Mouse (Mus musculus): ENCODE measurements around the gene Clcn3. TPM values are rescaled to one million over a fixed set of nuclear protein-coding genes. Genes with fewer than 3 reads are reported as not detected.

Gene Clcn3
- polyA plus RNA-seq, 1 experiment from 2014 or later, result 51.4 TPM

DNA sequence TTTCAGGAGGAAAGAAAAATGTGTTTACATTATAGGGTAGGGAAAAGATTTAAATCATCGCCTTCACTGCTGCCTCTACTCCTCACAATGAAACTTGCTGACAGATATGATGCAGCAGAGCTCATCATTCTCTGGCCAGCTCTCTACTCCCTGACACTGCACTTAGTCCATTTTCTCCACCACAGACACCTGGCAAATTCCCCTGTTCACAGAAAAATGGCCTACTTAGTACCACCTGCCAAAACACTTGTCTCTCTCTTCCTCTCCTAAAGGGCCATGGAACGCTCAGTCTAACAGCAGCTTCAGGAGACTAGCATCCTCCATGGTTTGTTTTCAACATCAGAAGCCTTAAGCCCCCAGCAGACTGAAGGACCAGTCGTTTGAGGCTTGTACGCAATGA lies 31.8 kb downstream of the Clcn3 start:
- Histone ChIP-seq H3K4me1 (replicated peaks) (peaks cover 22% of the 10 kb centered on the region), H3K27ac (replicated peaks) (no peak overlapping the region; the same call in 1 of the 2 replicates), H3K9me3 (no peaks in the 10 kb centered on the region), H3K9ac (no peak overlapping the region), H3K36me3 (no peaks in the 10 kb centered on the region), H3K4me3 (no peak overlapping the region), H3K4me2 (peak overlapping the region; percentile 18; the same call in 1 of the 2 replicates), H3K27me3 (no peaks in the 10 kb centered on the region)
- 84% methylated on average over 4 of the region's 4 CpGs for WGBS
- no peak for ATAC-seq (ENCODE audit: low read depth)

DNA sequence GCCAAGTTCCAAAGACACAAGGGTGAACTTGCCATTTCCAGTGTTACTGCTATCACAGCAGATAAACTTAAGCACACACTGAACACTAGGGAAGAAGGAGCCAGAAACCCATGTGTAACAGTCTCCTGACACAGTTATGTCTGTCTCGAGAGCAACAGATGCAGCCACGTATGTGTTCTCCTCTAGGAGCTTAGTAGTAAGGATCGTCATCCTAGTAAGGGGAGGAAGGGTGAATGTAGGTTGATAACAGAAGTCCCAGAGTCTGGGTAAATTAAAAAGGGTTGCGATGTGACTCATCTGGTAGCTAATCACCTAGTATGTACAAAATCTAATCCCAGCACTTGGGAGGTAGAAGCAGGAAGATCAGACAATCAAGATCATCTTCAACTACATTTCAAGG lies 33.2 kb downstream of the Clcn3 start:
- no peaks in the 10 kb centered on the region for H3K36me3 ChIP-seq
- no peak overlapping the region for H3K4me2 ChIP-seq
- ATAC-seq (ENCODE audit: low read depth), result no peak
- no peak overlapping the region for H3K4me3 ChIP-seq
- WGBS, result 82% methylated on average over 4 of the region's 4 CpGs
- no peaks in the 10 kb centered on the region for H3K9me3 ChIP-seq
- no peak overlapping the region for H3K9ac ChIP-seq
- peaks cover 22% of the 10 kb centered on the region for H3K4me1 ChIP-seq (replicated peaks)
- no peak overlapping the region for H3K27ac ChIP-seq (replicated peaks)
- H3K27me3 ChIP-seq, result no peaks in the 10 kb centered on the region

DNA sequence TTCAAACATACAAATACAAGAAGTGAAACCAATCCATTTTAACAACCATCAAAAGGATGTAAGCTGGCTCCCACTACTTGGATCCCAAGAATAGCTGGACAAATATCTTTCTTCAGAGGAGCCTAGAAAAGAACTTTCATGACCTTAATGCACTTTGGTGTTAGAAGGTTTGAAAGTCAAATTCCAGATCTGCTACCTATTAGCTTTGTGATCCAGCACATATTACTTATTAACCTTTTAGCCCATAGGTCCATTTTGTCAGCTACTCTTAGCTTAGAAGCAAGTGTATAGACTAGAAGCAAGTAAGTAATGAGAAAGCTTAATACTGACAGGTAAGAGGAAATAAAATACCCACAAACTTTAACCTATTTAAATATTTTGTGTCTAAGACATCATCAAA lies 35.6 kb downstream of the Clcn3 start:
- Histone ChIP-seq H3K27ac (replicated peaks) (no peak overlapping the region), H3K9me3 (no peaks in the 10 kb centered on the region), H3K9ac (no peak overlapping the region), H3K4me3 (no peak overlapping the region), H3K27me3 (no peaks in the 10 kb centered on the region), H3K4me1 (replicated peaks) (peaks cover 13% of the 10 kb centered on the region), H3K36me3 (no peaks in the 10 kb centered on the region), H3K4me2 (no peak overlapping the region)
- no peak for ATAC-seq (ENCODE audit: low read depth)

DNA sequence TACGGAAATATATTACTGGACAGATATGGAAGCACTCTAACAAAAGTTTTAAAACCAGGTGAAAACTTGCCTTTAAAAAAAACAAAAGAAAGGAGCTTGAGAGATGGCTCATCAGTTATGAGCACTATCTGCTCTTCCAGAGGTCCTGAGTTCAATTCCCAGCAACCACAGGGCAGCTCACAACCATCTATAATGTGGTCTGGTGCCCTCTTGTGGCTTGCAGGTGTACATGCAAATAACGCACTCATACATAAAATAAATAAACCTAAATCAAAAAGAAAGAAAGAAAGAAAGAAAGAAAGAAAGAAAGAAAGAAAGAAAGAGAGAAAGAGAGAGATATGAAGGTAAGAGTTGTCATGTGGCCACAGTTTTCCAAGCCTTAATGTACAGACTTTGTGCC lies 40.2 kb downstream of the Clcn3 start:
- Histone ChIP-seq H3K9me3 (no peaks in the 10 kb centered on the region), H3K9ac (no peak overlapping the region), H3K27me3 (no peaks in the 10 kb centered on the region), H3K4me3 (no peak overlapping the region), H3K4me2 (no peak overlapping the region), H3K4me1 (replicated peaks) (no peaks in the 10 kb centered on the region), H3K36me3 (no peaks in the 10 kb centered on the region), H3K27ac (replicated peaks) (no peak overlapping the region)
- 94% methylated on average over 2 of the region's 2 CpGs for WGBS
- ATAC-seq (ENCODE audit: low read depth), result no peak

DNA sequence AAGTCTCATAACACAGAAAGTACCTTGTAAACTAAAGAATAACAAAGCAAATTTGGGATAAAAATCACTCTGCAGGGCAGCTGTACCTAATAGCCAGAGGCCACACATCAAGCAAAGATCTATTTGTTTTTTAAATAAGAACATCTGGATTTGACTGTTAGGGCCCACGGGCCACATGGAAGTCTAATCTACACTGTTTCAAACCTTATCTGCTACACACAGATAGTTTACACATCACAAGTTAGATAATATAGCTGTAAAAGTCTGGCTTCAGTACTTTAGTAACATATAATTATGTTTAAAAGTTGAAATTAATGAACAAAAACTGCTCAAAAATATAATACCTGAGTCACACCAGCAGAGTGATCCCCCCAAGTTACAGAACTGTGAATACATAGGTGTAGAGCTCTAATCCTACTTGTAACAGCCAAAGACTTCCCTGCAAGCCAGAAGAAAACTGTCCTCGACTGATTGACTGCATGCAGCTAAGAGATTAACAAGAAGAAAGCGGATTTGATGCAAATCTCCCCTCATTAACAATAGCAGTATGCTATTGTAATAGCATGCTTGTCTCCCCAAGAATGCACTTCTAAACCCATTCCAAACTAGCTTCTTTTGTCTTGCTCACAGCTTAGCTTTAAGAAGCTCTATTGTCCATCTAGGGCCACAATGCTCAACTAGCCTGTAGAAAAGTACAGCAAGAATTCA lies 44.2 kb downstream of the Clcn3 start:
- Histone ChIP-seq H3K9ac (no peak overlapping the region), H3K4me3 (no peak overlapping the region), H3K27ac (replicated peaks) (no peak overlapping the region), H3K4me1 (replicated peaks) (no peaks in the 10 kb centered on the region), H3K4me2 (no peak overlapping the region), H3K9me3 (no peaks in the 10 kb centered on the region), H3K27me3 (no peaks in the 10 kb centered on the region), H3K36me3 (peaks cover 7% of the 10 kb centered on the region)
- 52% methylated on average over 3 of the region's 3 CpGs for WGBS
- ATAC-seq (ENCODE audit: low read depth), result no peak

DNA sequence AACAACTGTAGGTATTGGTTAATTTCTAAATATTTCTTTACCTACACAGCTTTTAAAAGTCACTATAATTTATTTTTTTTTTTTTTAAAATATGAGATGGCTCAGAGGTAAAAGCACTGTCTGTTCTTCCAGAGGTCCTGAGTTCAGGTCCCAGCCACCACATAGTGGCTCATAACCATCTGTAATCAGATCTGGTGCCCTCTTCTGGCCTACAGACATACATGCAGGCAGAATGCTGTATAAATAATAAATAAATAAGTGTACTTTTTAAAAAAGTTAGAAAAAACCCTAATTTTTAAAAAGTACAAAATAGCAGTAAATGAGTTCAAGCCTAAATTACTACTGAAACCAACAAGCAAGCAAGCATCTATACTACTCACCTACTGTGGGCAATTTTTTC lies 49.5 kb downstream of the Clcn3 start:
- Histone ChIP-seq H3K4me3 (no peak overlapping the region), H3K4me1 (replicated peaks) (no peaks in the 10 kb centered on the region), H3K9me3 (no peaks in the 10 kb centered on the region), H3K27ac (replicated peaks) (no peak overlapping the region), H3K9ac (no peak overlapping the region), H3K36me3 (peaks cover 20% of the 10 kb centered on the region), H3K4me2 (no peak overlapping the region), H3K27me3 (no peaks in the 10 kb centered on the region)
- no peak for ATAC-seq (ENCODE audit: low read depth)

DNA sequence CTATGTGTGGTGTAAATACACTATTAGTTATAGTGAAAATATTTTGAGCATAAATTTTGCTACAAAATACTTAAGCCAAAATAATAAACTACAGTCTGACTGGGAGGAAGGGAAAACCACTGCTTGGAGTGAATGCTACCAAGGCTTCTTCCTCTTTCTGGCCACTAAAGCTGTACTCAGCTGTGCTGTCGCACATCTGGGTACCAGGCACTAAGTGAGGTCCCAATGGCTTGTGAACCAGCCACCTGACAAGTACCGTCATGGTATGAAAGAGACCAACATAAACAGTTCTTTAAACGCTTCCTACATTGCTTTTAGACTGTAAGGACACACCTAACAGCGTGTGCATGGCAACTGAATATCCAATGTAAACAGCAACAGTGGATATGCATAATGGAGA lies 62.9 kb downstream of the Clcn3 start:
- no peaks in the 10 kb centered on the region for H3K9me3 ChIP-seq
- no peak overlapping the region for H3K4me3 ChIP-seq
- no peak for ATAC-seq (ENCODE audit: low read depth)
- H3K9ac ChIP-seq, result no peak overlapping the region
- peaks cover 8% of the 10 kb centered on the region; the same call in 1 of the 2 replicates for H3K36me3 ChIP-seq
- WGBS, result 86% methylated on average over 4 of the region's 4 CpGs
- no peaks in the 10 kb centered on the region for H3K4me1 ChIP-seq (replicated peaks)
- no peak overlapping the region for H3K27ac ChIP-seq (replicated peaks)
- no peaks in the 10 kb centered on the region for H3K27me3 ChIP-seq
- no peak overlapping the region for H3K4me2 ChIP-seq

DNA sequence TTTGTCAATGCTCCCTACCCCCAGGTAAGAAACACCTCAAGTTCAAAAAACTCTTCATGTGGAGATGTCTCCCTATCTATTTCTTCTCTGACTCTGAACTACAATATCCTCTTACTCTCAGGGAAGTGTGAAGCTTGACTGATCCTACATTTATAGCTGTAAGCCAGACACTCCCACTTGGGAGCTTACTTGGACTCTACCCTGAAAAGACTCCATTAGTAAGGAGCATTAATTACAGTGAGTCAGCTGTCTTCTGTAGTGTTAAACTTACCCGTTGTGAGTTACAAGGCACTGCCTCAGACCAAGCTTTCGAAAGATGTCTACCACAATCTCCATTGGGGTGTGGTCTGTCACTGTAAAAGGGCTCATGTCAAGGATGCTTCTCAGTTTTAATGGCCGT lies 64.0 kb downstream of the Clcn3 start:
- 86% methylated on average over 3 of the region's 3 CpGs for WGBS
- H3K9ac ChIP-seq, result no peak overlapping the region
- peaks cover 8% of the 10 kb centered on the region for H3K36me3 ChIP-seq
- H3K27ac ChIP-seq (replicated peaks), result no peak overlapping the region
- no peaks in the 10 kb centered on the region for H3K9me3 ChIP-seq
- no peak overlapping the region for H3K4me2 ChIP-seq
- no peak overlapping the region for H3K4me3 ChIP-seq
- no peak for ATAC-seq (ENCODE audit: low read depth)
- H3K27me3 ChIP-seq, result no peaks in the 10 kb centered on the region
- no peaks in the 10 kb centered on the region for H3K4me1 ChIP-seq (replicated peaks)

DNA sequence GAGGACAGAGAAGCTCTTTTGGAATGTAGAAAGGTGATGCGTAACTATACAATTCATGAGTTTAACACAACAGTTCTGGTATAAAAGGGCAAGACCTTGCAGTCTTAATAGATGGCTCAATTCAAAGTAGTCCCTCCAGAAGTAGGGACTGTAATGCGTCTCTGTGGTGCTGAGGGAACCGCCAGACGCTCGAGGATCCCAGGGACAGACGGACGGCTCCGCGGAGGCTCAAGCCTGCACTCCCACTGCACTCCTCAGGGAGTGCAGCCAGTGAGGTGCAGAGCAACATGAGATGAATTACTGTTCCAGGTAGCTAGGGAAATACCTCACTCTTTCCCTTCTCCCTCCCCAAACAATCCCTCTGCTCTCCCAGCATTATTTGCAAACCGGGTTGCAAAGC lies 70.5 kb downstream of the Clcn3 start:
- 58% methylated on average over 10 of the region's 10 CpGs for WGBS
- Histone ChIP-seq H3K4me3 (no peak overlapping the region), H3K27me3 (no peaks in the 10 kb centered on the region), H3K27ac (replicated peaks) (no peak overlapping the region), H3K4me1 (replicated peaks) (no peaks in the 10 kb centered on the region), H3K4me2 (no peak overlapping the region), H3K36me3 (peaks cover 34% of the 10 kb centered on the region), H3K9me3 (no peaks in the 10 kb centered on the region), H3K9ac (no peak overlapping the region)
- no peak for ATAC-seq (ENCODE audit: low read depth)

DNA sequence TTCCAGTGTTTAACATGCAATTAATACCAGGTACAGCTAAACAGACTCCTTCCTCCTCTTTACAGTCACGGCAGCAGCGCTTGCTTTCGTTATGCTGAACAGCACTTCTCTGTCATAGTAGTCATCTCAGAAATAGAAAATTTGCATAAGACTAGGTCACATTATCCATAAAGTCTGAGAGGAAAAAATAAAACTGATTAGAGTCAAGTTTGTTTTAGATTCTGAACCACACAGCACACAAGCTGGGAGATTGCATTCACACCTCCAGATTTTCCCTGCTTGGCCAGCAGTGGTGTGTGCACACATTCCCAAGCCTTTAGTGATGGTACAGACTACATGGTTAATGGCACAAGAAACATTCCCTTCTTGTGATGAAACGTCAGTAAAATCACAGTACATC lies 71.0 kb downstream of the Clcn3 start:
- ATAC-seq (ENCODE audit: low read depth), result no peak
- 85% methylated on average over 4 of the region's 4 CpGs for WGBS
- Histone ChIP-seq H3K36me3 (peaks cover 37% of the 10 kb centered on the region), H3K4me2 (no peak overlapping the region), H3K27ac (replicated peaks) (no peak overlapping the region), H3K9ac (no peak overlapping the region), H3K4me1 (replicated peaks) (no peaks in the 10 kb centered on the region), H3K9me3 (no peaks in the 10 kb centered on the region), H3K4me3 (no peak overlapping the region), H3K27me3 (no peaks in the 10 kb centered on the region)

DNA sequence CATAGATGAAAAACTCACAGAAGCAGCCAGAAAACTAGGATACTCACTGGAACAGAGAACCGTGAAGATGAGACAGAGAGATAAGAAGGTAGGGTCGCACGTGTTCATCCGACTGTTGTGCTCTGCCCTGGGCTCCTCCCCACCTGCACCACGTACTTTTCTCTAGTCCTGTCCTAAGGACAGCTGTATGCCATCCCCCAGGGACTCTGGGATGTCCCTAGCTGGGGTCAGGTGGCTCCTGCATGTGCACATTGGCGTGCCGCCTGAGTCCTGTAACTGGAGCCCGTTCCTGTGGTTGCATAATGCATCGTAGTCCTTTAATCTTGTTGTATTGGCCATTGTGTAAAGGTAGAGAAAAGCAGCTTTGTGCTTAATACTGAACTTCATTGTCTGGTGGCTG lies 83.0 kb downstream of the Clcn3 start:
- Histone ChIP-seq H3K36me3 (peaks cover 24% of the 10 kb centered on the region), H3K9ac (no peak overlapping the region), H3K4me1 (replicated peaks) (peaks cover 8% of the 10 kb centered on the region; the same call in 1 of the 2 replicates), H3K27ac (replicated peaks) (no peak overlapping the region), H3K27me3 (no peaks in the 10 kb centered on the region), H3K4me3 (no peak overlapping the region), H3K9me3 (no peaks in the 10 kb centered on the region), H3K4me2 (no peak overlapping the region)
- 78% methylated on average over 9 of the region's 9 CpGs for WGBS
- no peak for ATAC-seq (ENCODE audit: low read depth)

DNA sequence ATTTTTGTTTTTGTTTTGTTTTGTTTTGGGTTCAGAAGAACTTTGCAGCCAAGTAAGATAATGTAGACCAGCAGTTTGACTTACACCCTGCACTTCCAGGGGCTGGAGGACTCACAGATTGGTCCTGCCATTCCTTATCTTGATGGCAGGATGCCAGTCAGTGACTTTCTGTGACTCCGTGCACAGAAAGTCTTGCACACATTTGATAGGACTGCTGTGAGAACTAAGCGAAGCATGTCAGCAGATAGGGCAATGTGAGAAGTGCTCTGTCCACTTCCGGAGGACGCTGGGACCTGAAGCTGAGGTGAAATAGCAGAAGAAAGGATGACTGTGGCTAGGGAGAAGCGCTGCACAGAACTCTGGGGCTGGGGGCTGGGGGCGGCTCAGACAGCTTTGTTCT lies 87.2 kb downstream of the Clcn3 start:
- Histone ChIP-seq H3K27me3 (no peaks in the 10 kb centered on the region), H3K4me3 (no peak overlapping the region), H3K4me2 (no peak overlapping the region), H3K4me1 (replicated peaks) (peaks cover 31% of the 10 kb centered on the region), H3K27ac (replicated peaks) (no peak overlapping the region), H3K36me3 (peaks cover 23% of the 10 kb centered on the region), H3K9me3 (no peaks in the 10 kb centered on the region), H3K9ac (no peak overlapping the region)
- WGBS, result 91% methylated on average over 6 of the region's 6 CpGs
- ATAC-seq (ENCODE audit: low read depth), result no peak

DNA sequence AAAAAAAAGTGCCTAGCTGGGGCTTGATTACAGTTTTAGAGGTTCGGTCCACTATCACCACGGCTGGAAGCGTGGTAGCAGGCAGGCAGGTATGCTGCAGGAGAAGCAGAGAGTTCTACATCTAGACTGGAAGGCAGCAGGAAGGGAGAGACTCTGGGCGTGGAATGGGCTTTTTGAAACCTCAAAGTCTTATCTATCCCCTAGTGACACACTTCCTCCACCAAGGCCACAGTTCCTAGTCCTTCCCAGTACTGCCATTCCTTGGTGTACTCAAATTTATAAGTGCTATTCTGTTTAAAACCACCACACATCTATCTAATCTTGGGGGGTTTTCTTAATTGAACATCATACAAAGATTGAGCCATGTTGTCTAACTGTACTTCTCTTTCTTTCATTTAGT lies 91.3 kb downstream of the Clcn3 start:
- no peak for ATAC-seq (ENCODE audit: low read depth)
- WGBS, result 93% methylated on average over 4 of the region's 4 CpGs
- Histone ChIP-seq H3K27me3 (no peaks in the 10 kb centered on the region), H3K4me3 (0 out of 2 replicates have a peak overlapping the region, but pooled peaks have one; percentile 62), H3K4me1 (replicated peaks) (peaks cover 31% of the 10 kb centered on the region), H3K9me3 (no peaks in the 10 kb centered on the region), H3K9ac (no peak overlapping the region), H3K4me2 (peak overlapping the region; percentile 73), H3K27ac (replicated peaks) (no peak overlapping the region), H3K36me3 (peaks cover 11% of the 10 kb centered on the region)

Data from neural tube, embryonic 13.5 days (tissue).